Mouse (Mus musculus): ENCODE measurements at regions not wholly inside any gene's neighbourhood (a gene's known extent, or its start where the extent isn't known, plus 50 kb on each side); places are given as distances from the start of the nearest gene placed in this dataset.

DNA sequence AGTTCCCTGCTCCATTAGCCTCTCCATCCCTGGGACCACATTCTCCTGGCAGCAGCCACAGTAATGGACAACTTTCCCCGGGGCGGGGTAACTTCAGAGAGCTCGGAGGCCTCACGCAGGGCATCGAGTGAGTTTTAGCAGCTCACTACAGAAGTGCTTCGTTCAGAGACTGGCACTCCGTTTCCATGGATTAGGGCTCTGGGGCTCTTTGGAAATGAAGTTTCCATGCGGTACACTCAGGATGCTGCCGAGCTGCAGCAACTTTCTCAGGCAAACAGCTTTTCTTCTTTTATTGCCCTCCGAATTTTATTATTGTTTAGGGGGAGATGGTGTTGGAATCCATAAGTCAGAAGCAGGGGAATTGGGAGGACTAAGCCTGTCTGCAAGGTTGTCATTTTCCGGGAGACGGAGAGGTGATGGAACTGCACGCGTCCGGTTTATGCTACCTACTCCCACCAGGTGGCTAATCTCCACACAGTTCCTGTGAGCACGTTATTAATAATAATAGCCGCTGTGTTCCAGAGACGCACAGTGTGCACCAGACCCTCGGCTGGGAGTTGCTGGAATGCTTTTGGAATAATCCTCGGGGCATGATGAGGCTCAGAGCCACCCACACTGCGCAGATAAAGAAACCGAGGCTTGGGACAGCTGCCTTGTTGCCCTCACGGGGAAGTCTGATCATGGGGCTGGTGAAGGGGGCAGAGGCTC is 460.4 kb upstream of the 3110018I06Rik start:
- DNase-seq (ENCODE audit: low spot score): no peak

GRCm38 (mm10) chr12:107028985-107029384 is 459.4 kb upstream of the 3110018I06Rik start:
- DNase-seq (ENCODE audit: low spot score): no peak

GRCm38 (mm10) chr12:107036357-107036756 is 452.1 kb upstream of the 3110018I06Rik start:
- no peak for DNase-seq (ENCODE audit: low spot score)

- no peak for DNase-seq (ENCODE audit: low spot score)
Measured at GRCm38 (mm10) chr12:107041927-107042652, 446.3 kb upstream of the 3110018I06Rik start.

GRCm38 (mm10) chr12:107046496-107046895 is 441.9 kb upstream of the 3110018I06Rik start:
- no peak for DNase-seq (ENCODE audit: low spot score)

- DNase-seq (ENCODE audit: low spot score): no peak
Measured at GRCm38 (mm10) chr12:107047059-107047531, 441.3 kb upstream of the 3110018I06Rik start.

DNA sequence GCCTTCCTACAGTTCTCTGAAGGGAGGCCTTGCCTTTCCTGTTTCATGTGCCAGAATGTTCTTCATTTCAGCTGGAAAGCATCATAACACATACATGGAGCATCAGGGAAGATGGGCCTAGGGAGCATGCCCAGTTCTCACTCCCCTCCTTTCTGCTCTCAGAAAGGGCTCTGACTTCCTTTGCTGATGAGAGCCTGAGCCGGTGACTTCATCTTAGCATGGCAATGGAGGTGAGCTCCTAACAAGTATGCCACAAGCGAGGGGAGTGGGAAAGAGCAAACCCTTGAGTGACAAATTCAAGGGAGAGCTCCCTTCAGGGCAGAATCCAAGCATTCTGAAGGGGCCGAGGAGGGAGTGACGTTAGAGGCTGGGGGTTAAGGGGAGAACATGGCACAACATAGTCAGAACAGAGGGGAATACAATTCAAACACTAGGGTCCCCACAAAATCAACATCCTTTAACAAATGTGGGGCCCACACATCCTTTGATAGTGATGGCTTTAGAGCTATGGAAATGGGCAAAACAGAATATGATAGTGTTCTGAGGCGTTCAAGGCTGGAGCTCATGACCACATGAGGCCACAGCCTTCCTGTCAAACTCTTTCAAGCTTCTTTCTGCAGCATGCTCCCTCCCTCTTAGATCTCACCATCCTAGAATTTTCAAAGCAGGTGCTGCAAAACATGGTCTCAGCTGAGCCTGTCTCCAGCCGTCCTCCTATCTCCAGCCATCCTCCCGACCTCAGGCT is 437.4 kb upstream of the 3110018I06Rik start:
- no peak for DNase-seq (ENCODE audit: low spot score)

DNA sequence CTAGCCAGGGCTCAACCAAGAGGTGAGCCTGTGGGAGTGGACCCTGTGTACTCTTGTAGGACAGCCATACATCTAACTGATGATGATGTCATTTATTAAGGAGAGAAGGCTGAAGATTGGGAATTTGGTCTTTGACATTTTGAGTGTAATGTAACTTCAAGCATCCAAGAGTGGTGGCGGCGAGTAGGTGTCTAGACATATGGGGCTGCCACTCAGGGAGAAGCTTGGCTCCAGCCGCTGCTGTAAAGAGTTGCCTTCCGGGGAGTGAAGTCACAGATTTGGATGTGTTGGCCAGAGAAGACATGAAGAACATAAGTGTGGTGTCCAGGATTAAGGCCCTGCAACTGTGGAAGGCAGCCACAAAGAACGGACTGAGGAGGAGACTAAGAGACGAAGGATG is 436.3 kb upstream of the 3110018I06Rik start:
- DNase-seq (ENCODE audit: low spot score): no peak

DNA sequence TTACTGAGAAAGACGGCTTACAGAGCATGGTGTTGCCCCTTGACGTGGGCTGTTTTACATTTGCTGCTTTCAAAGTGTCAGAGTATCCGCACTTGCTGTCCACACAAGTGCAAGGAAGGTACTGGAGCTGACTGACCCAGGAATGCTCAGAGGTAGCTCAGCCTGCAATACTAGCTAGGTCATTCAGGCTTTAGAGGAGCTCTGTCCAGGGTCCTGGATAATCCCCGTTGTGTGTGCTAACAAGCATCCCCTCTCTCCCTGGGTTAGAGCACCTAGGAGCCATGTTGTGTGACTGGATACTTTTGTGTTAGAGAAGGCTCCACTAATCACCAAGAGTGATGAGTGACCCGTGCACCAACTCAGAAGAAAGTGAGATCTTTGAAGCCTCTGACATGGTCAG is 431.9 kb upstream of the 3110018I06Rik start:
- peak; percentile 11 for DNase-seq (ENCODE audit: low spot score)

- no peak for DNase-seq (ENCODE audit: low spot score)
Measured at GRCm38 (mm10) chr12:107060514-107060913, 427.9 kb upstream of the 3110018I06Rik start.

DNA sequence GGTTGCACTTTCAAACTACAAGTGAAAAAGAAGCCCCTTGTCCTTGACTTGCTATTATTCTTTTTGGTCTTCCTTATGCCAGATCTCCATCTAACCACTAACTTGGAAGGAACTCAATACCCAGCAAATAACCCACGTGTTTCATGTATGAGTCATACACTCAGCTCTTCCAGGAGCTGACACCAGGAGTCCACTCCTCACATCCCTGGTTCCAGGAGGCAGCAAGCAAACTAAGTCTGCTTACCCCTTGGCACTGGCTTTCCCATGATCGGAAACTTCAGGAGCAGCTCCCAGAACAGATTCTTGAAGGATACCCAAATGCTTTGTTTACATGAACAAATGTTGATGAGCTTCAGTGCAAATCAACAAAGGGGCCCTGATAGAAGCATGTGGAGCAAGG is 421.1 kb upstream of the 3110018I06Rik start:
- no peak for DNase-seq (ENCODE audit: low spot score)

GRCm38 (mm10) chr12:107082541-107082940 is 405.9 kb upstream of the 3110018I06Rik start:
- DNase-seq (ENCODE audit: low spot score): no peak

DNA sequence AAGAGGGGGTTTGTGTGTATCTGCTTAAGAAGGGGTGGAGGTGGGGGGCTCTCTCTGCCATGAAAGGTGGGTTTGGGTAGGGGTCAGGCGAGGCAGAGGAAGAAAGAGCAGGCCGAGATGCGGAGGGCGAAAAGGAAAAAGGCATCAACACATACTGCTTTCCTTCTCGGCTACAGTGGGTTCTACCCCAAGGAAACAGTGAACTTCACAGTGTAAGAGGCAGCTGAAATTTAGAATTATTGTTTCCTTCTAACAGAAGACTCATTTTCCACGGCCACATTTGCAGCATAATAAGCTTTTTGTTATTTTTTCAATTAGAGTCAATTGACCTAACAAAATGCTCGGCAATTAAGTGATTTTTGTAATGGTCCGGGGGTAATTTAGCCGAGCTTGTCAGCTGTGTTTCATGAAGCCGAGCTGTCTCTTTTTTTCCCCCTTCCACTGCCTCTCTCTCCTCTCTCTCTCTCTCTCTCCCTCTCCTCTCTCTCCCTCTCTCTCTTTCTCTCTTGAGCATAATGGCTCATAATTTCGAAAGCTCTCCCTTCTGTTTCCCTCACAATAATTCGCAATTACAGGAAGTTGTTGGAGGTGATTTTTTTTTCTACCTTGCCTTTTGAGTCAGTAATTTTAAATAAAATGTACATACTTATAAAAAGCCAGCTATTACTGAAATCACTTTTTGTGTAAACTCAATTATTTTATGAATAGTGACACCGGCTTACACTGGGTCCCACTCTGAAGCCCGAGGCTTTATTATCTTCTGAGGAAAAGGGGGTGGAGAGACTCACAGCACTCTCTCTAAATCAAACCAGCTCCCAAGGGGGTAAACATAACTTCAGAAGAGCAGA is 403.1 kb upstream of the 3110018I06Rik start:
- DNase-seq (ENCODE audit: low spot score): no peak

DNA sequence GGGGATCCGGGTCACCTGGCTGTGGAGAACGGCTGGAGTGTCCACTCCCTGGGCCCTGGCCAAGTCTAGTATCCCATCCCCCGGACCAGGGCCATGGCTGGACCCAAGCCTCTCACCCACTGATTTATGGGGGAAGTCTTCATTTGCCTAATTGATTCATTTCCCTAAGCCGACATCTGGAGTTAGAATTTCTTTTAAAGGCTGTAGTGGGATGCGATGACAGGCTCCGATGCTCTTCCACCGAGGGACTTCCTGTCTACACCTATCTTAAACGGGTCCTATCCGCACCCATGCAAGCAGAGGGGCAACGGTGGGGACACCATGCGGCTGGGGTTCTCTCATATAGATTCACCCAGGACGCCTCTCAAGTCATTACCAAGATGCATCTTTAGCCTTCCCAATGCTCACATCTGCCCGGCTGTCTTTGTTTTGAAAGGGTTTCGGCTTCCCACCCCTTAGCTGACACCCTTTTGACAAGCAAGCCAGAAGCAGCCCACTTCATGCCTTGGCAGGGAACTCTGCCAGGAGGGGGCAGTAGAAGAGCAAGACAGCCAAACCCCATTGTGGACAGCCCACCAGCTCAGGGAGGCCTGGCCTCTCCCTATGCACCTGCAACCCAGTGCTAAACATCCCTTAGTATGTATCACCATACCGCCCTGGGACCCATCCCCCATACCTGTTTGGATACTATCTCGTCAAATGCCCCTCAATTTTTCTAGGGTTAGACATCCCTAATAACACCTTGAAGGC is 402.4 kb upstream of the 3110018I06Rik start:
- DNase-seq (ENCODE audit: low spot score): no peak

DNA sequence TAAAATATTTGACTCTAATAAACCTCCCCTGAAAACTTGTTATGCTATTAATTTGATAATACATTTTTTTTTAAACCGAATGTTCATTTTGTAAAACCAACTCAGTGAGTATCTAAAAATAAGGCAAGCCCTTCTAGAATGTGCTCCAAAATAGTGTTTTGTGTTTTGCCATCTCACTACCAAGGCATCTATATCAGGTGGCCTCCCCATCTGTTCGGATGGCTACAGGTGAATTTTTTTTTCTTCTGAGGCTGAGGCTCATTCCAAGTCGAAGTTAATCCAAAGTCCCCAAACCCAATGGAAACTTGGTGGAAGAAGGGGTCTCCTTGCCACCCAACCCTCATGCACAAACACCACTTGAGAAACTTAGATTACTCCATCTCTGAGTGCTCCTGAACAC is 396.3 kb upstream of the 3110018I06Rik start:
- no peak for DNase-seq (ENCODE audit: low spot score)

- DNase-seq (ENCODE audit: low spot score): no peak
Measured at GRCm38 (mm10) chr12:107093326-107093725, 395.1 kb upstream of the 3110018I06Rik start.

DNA sequence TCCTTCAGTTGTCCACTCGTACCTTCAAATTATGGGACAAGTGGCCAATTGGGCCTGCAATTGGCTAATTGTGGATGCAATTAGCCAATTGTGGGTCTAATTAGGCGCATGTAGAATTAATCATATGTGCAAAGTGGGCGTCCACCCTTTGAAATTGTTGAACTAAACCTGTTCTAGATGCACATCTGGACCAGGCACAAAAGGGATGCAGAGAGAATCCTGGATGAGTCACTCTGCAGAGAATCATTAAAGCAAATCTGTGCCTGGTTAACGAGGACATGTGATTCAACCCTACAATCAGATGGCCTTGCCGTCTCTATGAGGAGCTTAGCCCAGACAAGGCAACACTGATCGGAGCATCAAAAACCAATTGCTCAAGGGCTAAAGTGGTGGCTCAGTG is 393.0 kb upstream of the 3110018I06Rik start:
- no peak for DNase-seq (ENCODE audit: low spot score)

DNA sequence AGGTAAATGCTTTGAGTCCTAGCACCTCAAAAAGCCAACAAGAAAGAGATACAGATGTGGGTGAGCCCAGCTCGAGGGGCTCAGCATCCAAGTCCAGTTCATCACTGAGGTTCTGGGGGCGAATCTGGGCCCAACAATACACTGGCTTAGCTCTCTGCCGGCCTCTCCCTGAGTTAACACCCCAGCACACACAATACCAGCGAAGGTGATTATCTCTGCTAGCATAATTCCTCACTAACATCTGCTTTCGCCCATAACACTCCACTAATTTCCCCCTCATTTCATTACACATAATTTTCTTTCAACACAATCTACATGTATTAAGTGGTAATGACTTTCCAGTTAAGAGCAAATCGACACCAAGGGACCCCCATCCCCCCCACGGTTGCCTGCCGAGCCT is 383.9 kb upstream of the 3110018I06Rik start:
- no peak for DNase-seq (ENCODE audit: low spot score)

DNA sequence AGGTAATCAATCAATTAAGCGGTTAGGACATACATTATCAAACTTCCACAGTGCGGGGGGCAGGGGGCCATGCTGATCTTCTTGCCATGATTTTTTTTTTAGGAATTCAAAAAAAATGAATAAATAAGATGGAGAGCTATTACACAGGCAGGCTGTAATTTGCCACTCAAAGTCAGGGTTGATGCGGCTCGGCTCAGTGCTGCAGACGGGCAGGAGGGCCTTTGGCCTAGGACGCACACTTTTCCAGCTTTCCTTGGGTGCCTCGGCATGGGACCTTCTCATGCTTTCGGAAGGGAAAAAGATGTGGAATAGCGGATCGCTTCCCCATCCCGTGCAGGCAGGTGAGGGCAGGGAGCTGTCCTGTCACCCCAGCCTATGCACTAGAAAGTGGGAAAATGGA is 383.4 kb upstream of the 3110018I06Rik start:
- DNase-seq (ENCODE audit: low spot score): no peak

DNA sequence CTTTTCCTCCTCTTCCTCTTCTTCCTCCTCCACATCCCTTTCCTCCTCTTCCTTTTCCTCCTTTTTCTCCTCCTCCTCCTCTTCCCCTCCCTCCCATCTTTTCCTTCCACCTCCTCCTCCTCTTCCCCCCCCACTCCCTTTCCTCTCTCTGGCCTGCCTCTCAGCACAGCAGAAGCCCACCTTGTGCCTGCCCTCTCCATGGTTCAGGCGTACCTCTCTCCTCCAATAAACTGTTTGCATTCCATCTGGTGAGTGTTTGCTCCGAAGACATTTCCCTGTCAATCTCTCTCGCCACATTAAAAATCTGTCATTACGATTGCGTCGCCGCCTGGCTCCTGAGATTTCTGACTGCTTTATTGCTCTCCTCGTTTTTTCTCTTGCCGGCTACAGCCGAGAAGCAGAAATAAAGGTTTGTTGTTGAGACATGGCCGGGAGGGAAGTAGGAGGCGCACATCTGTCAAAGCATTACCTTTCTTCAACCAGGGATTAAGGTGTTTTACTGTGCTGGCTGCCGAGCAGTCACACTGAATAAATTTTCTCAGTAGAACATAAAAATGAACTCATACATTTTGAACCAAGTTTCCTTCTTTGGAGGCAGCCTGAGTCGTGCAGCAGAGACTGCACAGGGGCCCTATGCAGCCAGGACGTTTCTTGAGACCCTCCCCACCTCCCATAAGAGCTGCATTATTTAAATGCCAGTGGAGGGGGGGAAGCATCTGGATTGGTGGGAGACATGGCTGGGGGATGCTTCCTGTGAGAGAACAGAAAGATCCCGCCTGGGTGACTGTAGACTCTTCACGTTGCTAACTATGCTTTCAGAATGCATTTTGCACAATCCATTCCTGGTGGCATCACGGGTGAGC is 376.3 kb upstream of the 3110018I06Rik start:
- DNase-seq (ENCODE audit: low spot score): no peak

Data from ovary, postnatal 14 days (tissue).